Mouse (Mus musculus): Measurements from ENCODE around the gene Defb20. TPM values are rescaled to one million over a fixed set of nuclear protein-coding genes. Genes with fewer than 3 reads are reported as not detected.

Gene Defb20
- polyA plus RNA-seq (2015; fragmentation: Nextera tagmentation; extraction: Ambion mirVana) = not detected in 2 replicates

DNA sequence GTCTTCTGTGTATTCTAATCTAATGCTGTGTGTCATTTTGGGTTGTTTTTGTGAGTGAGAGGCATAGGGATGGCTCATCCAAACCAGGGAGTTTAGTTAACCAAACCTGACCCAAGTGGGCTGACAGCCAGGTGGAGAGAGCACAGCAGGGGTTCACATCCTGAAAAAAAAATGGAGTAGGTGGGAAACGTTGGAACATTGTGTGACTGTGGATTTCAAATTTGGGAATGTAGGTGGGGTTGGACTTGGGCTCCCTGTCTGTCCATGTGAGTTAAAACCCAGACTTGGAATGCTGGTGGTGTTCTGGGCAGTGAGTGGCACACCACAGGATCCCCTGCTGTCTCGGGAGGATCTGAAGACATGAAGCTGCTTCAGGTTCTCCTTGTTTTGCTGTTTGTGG is at the start of gene Defb20:
Gene Defb20 (plus strand): TSS at position 301 of the 400 bp plus-strand sequence.

GRCm38 (mm10) chr2:152464570-152465150 is 12.2 kb upstream of the Defb20 start, which contains the start of gene Defb23:
TSS of gene Defb23 (minus strand) at chr2:152464620.

DNA sequence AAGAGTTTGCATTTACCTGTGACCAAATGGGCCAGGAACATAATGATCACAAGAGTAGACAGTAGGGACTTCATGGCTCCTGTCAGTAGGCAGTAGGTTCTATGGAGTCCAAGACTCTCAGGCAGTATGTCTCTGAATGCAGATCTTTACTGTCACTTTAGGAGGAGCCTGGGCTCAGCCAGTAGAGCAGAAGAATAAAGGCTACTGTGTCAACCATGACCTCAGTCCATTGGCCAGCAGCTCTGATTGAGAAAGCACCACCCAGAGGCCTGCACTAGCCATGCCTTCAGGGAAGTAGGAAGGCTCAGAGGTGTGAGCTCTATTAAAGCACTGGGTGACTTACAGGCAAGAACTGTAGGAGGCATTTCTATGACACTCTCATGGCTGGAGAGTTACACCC is 13.2 kb downstream of the Defb20 start, which contains the start of gene Defb22:
Gene Defb22 (minus strand): TSS at position 101 of the 400 bp plus-strand sequence.

DNA sequence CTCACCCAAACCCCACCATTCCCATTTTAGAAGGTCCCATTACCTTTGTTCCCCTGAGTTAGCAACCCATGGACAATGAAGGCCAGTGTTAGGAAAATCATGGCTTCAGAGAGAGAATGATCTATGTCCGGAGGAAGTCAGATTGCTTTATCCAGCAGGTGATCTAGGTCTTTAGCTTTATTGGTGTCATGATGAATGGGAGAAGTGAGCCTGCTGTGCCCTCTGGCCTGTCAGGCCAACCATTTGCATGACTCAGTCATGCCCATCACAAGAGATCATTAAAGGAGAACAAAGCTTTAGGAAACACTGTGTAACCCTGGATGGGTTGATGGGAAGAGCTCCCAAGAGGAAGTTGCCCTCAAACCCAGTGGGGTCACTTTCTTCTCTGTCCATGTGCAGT is 34.7 kb downstream of the Defb20 start, which contains the start of gene Defb26:
Gene Defb26 (minus strand): TSS at position 101 of the 400 bp plus-strand sequence.

GRCm38 (mm10) chr2:152517981-152518380 is 41.1 kb downstream of the Defb20 start, which contains the start of gene Defb28:
TSS of gene Defb28 (plus strand) at chr2:152518255.

Other genes starting within 250 kb of the Defb20 start
- 26.9 and 42.2 TPM in 2 replicates for gene Tbc1d20, start 183.2 kb upstream of the Defb20 start, polyA plus RNA-seq (2015; fragmentation: Nextera tagmentation; extraction: Ambion mirVana)
- gene Rbck1, start 144.4 kb upstream of the Defb20 start, polyA plus RNA-seq (2015; fragmentation: Nextera tagmentation; extraction: Ambion mirVana) = 63.0 and 98.2 TPM in 2 replicates
- gene Trib3, start 133.0 kb upstream of the Defb20 start, polyA plus RNA-seq (2015; fragmentation: Nextera tagmentation; extraction: Ambion mirVana) = 3.7 and 7.3 TPM in 2 replicates
- gene Nrsn2, start 100.4 kb upstream of the Defb20 start, polyA plus RNA-seq (2015; fragmentation: Nextera tagmentation; extraction: Ambion mirVana) = 7.9 and 13.9 TPM in 2 replicates
- 6.8 and 6.9 TPM in 2 replicates for gene Sox12, start 79.0 kb upstream of the Defb20 start, polyA plus RNA-seq (2015; fragmentation: Nextera tagmentation; extraction: Ambion mirVana)
- 16.3 and 19.2 TPM in 2 replicates for gene Zcchc3, start 62.0 kb upstream of the Defb20 start, polyA plus RNA-seq (2015; fragmentation: Nextera tagmentation; extraction: Ambion mirVana)
- gene 6820408C15Rik, start 61.5 kb upstream of the Defb20 start, polyA plus RNA-seq (2015; fragmentation: Nextera tagmentation; extraction: Ambion mirVana) = 0.54 and 0.61 TPM in 2 replicates
- gene Defb23, start 12.4 kb upstream of the Defb20 start, polyA plus RNA-seq (2015; fragmentation: Nextera tagmentation; extraction: Ambion mirVana) = not detected in 2 replicates
- not detected in 2 replicates for gene Defb22, start 13.1 kb downstream of the Defb20 start, polyA plus RNA-seq (2015; fragmentation: Nextera tagmentation; extraction: Ambion mirVana)
- not detected in 2 replicates for gene Defb26, start 34.6 kb downstream of the Defb20 start, polyA plus RNA-seq (2015; fragmentation: Nextera tagmentation; extraction: Ambion mirVana)
- not detected in 2 replicates for gene Defb28, start 41.2 kb downstream of the Defb20 start, polyA plus RNA-seq (2015; fragmentation: Nextera tagmentation; extraction: Ambion mirVana)
- gene Defb29, start 63.0 kb downstream of the Defb20 start, polyA plus RNA-seq (2015; fragmentation: Nextera tagmentation; extraction: Ambion mirVana) = 0.41 TPM in 1 of 2 replicates, not detected in the other
- gene Gm17416, start 92.3 kb downstream of the Defb20 start, polyA plus RNA-seq (2015; fragmentation: Nextera tagmentation; extraction: Ambion mirVana) = not detected in 2 replicates
- gene Defb21, start 95.7 kb downstream of the Defb20 start, polyA plus RNA-seq (2015; fragmentation: Nextera tagmentation; extraction: Ambion mirVana) = not detected in 2 replicates
- 10.1 and 18.3 TPM in 2 replicates for gene Defb19, start 103.2 kb downstream of the Defb20 start, polyA plus RNA-seq (2015; fragmentation: Nextera tagmentation; extraction: Ambion mirVana)
- not detected in 2 replicates for gene Defb45, start 122.3 kb downstream of the Defb20 start, polyA plus RNA-seq (2015; fragmentation: Nextera tagmentation; extraction: Ambion mirVana)
- 9.0 and 10.7 TPM in 2 replicates for gene Defb36, start 127.3 kb downstream of the Defb20 start, polyA plus RNA-seq (2015; fragmentation: Nextera tagmentation; extraction: Ambion mirVana)
- gene Defb25, start 146.0 kb downstream of the Defb20 start, polyA plus RNA-seq (2015; fragmentation: Nextera tagmentation; extraction: Ambion mirVana) = 4.1 and 5.2 TPM in 2 replicates
- 8.9 and 10.3 TPM in 2 replicates for gene Rem1, start 149.9 kb downstream of the Defb20 start, polyA plus RNA-seq (2015; fragmentation: Nextera tagmentation; extraction: Ambion mirVana)
- 141 and 183 TPM in 2 replicates for gene H13, start 192.4 kb downstream of the Defb20 start, polyA plus RNA-seq (2015; fragmentation: Nextera tagmentation; extraction: Ambion mirVana)
- 52.4 and 57.4 TPM in 2 replicates for gene Mcts2, start 210.0 kb downstream of the Defb20 start, polyA plus RNA-seq (2015; fragmentation: Nextera tagmentation; extraction: Ambion mirVana)

Data from adrenal gland, postnatal 0 days (tissue).